Mouse (Mus musculus) intestine, postnatal 0 days (tissue): ENCODE results near the gene Sipa1l2. TPM values are rescaled to one million over a fixed set of nuclear protein-coding genes. Genes with fewer than 3 reads are reported as not detected.

Source experiments
- ATAC-seq: fragments of 200-750 bp; cut with Nextera tagmentation; 2 replicates; pipeline ENCODE4 v1.8.0; 2017; ENCODE audit warnings: mild to moderate bottlenecking, moderate TSS enrichment, moderate library complexity
- H3K27ac ChIP-seq: fragments of 300-500 bp; sonication (generic); 2 replicates; pipeline ENCODE4 v1.5.1; 2014; ENCODE audit warnings: mild to moderate bottlenecking, low read depth, low read length, moderate library complexity
- H3K27me3 ChIP-seq: fragments of 300-500 bp; sonication (generic); replicated peaks from 2 replicates; pipeline ENCODE4 v1.6.1; 2014; ENCODE audit warnings: low read length, mixed read lengths; ENCODE audit not compliant: control insufficient read depth, insufficient read depth
- H3K36me3 ChIP-seq: fragments of 300-500 bp; sonication (generic); 2 replicates; pipeline ENCODE4 v1.6.1; 2014; ENCODE audit warnings: mild to moderate bottlenecking, moderate library complexity; ENCODE audit not compliant: control insufficient read depth, insufficient read depth
- H3K4me1 ChIP-seq: fragments of 300-500 bp; sonication (generic); replicated peaks from 2 replicates; pipeline ENCODE4 v1.6.1; 2014; ENCODE audit warnings: antibody characterized with exemption, low read length, mixed read lengths; ENCODE audit not compliant: control insufficient read depth, insufficient read depth
- H3K4me2 ChIP-seq: fragments of 300-500 bp; sonication (generic); replicated peaks from 2 replicates; pipeline ENCODE4 v1.6.1; 2014; ENCODE audit warnings: low read depth, mild to moderate bottlenecking, moderate library complexity
- H3K4me3 ChIP-seq: fragments of 300-500 bp; sonication (generic); 2 replicates; pipeline ENCODE4 v1.5.1; 2014; ENCODE audit warnings: low read depth, low read length
- H3K9ac ChIP-seq: fragments of 300-500 bp; sonication (generic); 2 replicates; pipeline ENCODE4 v1.6.1; 2014; ENCODE audit warnings: mild to moderate bottlenecking, low read depth, low read length
- H3K9me3 ChIP-seq: fragments of 300-500 bp; sonication (generic); 2 replicates; pipeline ENCODE4 v1.6.1; 2016; ENCODE audit warnings: mixed run types; ENCODE audit not compliant: control insufficient read depth
- CTCF ChIP-seq: sonication (generic); IDR thresholded peaks from 2 replicates; pipeline ENCODE4 v1.5.1; 2016; ENCODE audit warnings: low read depth, mild to moderate bottlenecking, control low read depth, antibody characterized with exemption, moderate library complexity
- WGBS: fragments of 180-500 bp; shearing (Covaris S2); extraction: QIAGEN DNeasy Blood & Tissue Kit; methylation state at CpG from one replicate; pipeline ENCODE4 v1.1.7; 2014; 5-methylcytosine and 5-hydroxymethylcytosine counted together
- polyA plus RNA-seq: library from polyadenylated mRNA; unstranded; fragments of >200 nt; fragmentation: Nextera tagmentation; extraction: Ambion mirVana; gene quantifications from 2 replicates; pipeline ENCODE4 v1.2.1, GENCODE M21; 2015

Gene Sipa1l2
- polyA plus RNA-seq, 1 experiment from 2014 or later, result 4.5 TPM

DNA sequence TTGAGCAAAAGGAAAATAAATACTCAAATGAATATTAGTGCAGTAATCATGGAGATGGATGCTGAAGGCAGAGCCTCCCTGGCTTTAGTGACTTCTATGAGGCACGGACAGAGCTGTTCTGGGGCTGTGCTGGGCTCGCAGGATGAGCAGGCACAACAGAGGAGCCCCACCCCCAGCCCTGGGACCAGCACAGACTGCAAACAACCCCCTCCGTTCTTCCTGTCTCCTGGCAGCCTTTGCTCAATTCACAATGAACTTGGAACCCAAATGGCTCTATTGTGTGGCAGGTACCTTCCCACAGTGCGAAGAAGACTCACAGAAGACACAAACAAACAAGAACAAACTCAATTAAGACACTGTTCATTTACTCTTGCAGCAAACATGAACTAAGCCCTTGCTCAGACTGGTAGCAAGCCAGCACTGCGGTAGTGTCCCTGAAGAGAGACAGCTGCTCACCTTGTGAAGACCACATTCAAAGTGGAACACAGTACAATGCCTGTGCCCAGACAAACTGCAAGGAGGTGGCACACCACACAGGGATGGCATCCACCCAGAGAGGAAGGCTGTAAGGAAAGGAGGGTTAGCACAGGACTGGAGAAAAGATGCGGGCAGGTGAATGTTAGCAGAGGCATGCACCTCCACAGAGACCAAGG lies 64.9 kb downstream of the Sipa1l2 start:
- H3K9ac ChIP-seq, result no peak overlapping the region
- H3K4me2 ChIP-seq, result no peak overlapping the region
- H3K4me3 ChIP-seq, result no peak overlapping the region
- H3K27ac ChIP-seq, result no peak overlapping the region
- ATAC-seq, result no peak
- TF ChIP-seq CTCF, result no peak
- no peaks in the 10 kb centered on the region for H3K9me3 ChIP-seq
- no peaks in the 10 kb centered on the region; the same call in 1 of the 2 replicates for H3K36me3 ChIP-seq
- no peaks in the 10 kb centered on the region; the same call in 1 of the 2 replicates for H3K4me1 ChIP-seq
- no peaks in the 10 kb centered on the region for H3K27me3 ChIP-seq
- 43% methylated on average over 6 of the region's 6 CpGs for WGBS

- Histone ChIP-seq H3K9ac (no peak overlapping the region), H3K4me1 (no peaks in the 10 kb centered on the region; the same call in 1 of the 2 replicates)
- no peak for ATAC-seq
Measured at GRCm38 (mm10) chr8:125503808-125504207, 65.8 kb downstream of the Sipa1l2 start.

GRCm38 (mm10) chr8:125502828-125503227 lies 66.8 kb downstream of the Sipa1l2 start:
- ATAC-seq, result no peak
- Histone ChIP-seq H3K4me2 (no peak overlapping the region), H3K4me1 (no peaks in the 10 kb centered on the region; the same call in 1 of the 2 replicates), H3K27ac (no peak overlapping the region), H3K27me3 (no peaks in the 10 kb centered on the region), H3K9ac (no peak overlapping the region), H3K36me3 (no peaks in the 10 kb centered on the region; the same call in 1 of the 2 replicates), H3K4me3 (no peak overlapping the region), H3K9me3 (no peaks in the 10 kb centered on the region)
- TF ChIP-seq CTCF, result no peak
- 84% methylated on average over 3 of the region's 3 CpGs for WGBS

More at GRCm38 (mm10) chr8:125503808-125504207, 65.8 kb downstream of the Sipa1l2 start:
- H3K27ac ChIP-seq, result no peak overlapping the region
- H3K4me3 ChIP-seq, result no peak overlapping the region
- TF ChIP-seq CTCF, result no peak
- H3K9me3 ChIP-seq, result no peaks in the 10 kb centered on the region
- no peak overlapping the region for H3K4me2 ChIP-seq
- 87% methylated on average over 8 of the region's 8 CpGs for WGBS
- no peaks in the 10 kb centered on the region; the same call in 1 of the 2 replicates for H3K36me3 ChIP-seq
- H3K27me3 ChIP-seq, result no peaks in the 10 kb centered on the region

DNA sequence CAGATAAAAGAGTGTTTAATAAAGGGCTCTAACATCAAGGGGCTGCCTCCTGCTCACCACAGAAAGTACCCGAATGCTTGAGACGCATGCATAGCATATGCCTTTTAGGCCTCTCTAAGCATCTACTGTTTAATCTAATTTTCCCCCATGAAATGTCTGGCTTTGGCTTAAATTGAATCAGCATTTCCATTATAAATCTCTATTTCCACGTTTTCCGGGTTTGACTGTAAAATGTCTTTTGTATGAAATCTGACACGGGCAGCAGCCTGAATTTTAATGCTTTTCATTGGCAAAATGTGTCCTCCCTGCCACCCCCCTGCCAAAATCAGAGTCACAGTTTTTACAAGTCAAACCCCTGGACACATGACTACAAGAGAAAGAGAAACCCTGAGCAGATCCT lies 69.6 kb downstream of the Sipa1l2 start:
- no peaks in the 10 kb centered on the region; the same call in 1 of the 2 replicates for H3K4me1 ChIP-seq
- no peak overlapping the region for H3K4me2 ChIP-seq
- TF ChIP-seq CTCF, result no peak
- 81% methylated on average over 5 of the region's 5 CpGs for WGBS
- no peaks in the 10 kb centered on the region for H3K27me3 ChIP-seq
- no peak overlapping the region for H3K4me3 ChIP-seq
- no peaks in the 10 kb centered on the region for H3K9me3 ChIP-seq
- no peak overlapping the region for H3K9ac ChIP-seq
- ATAC-seq, result no peak
- no peak overlapping the region for H3K27ac ChIP-seq
- no peaks in the 10 kb centered on the region for H3K36me3 ChIP-seq

DNA sequence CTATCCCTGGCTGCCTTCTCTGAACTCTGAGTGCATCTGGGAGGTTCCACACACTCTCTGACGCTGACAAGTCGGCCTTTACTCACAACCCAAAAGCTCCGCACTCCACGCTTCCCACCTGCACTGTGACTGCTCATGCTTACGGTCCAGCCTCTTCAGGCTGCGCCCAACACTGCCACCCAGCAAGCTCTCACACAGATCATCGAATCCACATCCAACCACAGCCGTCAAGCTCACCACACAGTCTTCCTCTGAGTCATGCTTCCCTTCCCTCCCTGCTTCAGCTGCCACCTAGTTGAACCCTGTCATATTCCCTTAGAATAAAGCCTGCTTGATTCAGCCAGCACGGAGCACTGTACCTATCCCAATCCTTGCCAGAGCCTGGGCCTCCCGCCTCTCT lies 71.1 kb downstream of the Sipa1l2 start:
- ATAC-seq, result no peak
- Histone ChIP-seq H3K4me1 (no peaks in the 10 kb centered on the region), H3K4me2 (no peak overlapping the region)

DNA sequence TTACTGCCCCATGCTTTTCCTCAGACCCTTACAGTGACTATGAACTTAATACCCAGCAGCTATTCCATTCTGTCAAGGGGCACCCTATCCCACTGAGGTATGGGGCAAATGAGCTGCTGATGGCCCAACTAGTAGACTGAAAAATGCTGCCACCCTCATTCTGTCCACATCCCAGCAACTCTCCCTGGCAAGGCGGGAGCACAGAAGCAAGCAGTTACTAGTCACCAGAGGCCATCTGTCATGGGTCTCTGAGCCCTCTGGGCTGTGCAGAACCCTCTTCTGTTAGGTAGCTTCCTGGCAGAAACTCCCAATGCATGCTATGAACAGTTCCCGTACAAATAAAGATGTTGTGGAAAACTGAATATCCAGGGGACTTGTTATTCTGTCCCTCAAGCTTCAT lies 74.1 kb downstream of the Sipa1l2 start:
- H3K27ac ChIP-seq, result no peak overlapping the region
- 78% methylated on average over 2 of the region's 2 CpGs for WGBS
- H3K4me1 ChIP-seq, result no peaks in the 10 kb centered on the region
- no peak overlapping the region for H3K4me2 ChIP-seq
- no peak overlapping the region for H3K4me3 ChIP-seq
- ATAC-seq, result no peak
- no peak for TF ChIP-seq CTCF
- no peaks in the 10 kb centered on the region for H3K9me3 ChIP-seq
- H3K9ac ChIP-seq, result no peak overlapping the region
- no peaks in the 10 kb centered on the region for H3K27me3 ChIP-seq
- peaks cover 18% of the 10 kb centered on the region for H3K36me3 ChIP-seq

More for the DNA sequence above, 71.1 kb downstream of the Sipa1l2 start:
- Histone ChIP-seq H3K36me3 (no peaks in the 10 kb centered on the region), H3K27me3 (no peaks in the 10 kb centered on the region), H3K9ac (no peak overlapping the region), H3K4me3 (no peak overlapping the region), H3K27ac (no peak overlapping the region), H3K9me3 (no peaks in the 10 kb centered on the region)
- 65% methylated on average over 10 of the region's 10 CpGs for WGBS
- no peak for TF ChIP-seq CTCF
